Mouse (Mus musculus): ENCODE measurements at regions not wholly inside any gene's neighbourhood (a gene's known extent, or its start where the extent isn't known, plus 50 kb on each side); places are given as distances from the start of the nearest gene placed in this dataset.

GRCm38 (mm10) chr1:28144824-28145223, 635.2 kb downstream of the Gm597 start:
- DNase-seq (ENCODE audit: extremely low spot score in 1 of 2, low spot score in 1 of 2) = no peak

DNA sequence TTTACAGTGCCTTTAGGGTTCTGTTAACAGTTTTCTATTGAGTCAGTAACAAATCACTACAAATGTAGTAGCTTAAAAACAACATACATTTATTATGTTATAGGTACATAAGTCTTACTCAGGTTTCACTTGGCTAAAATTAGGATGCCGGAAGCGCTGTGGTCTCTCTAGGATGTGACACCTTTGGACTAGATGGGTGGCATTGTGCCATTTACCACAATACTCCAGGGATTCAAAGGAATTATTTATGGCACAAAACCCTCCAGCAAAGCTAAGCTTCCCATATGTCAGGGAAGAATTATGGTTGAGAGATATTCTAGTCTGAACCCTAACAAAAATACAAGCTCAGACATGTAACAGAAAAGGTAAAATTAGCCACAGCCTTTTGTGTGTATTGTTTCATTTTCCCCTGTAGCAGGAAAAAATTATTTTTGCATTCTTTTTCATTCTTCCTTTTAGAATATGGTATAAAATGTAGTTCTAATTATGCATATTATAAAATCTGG, 678.0 kb downstream of the Gm597 start:
- DNase-seq (ENCODE audit: extremely low spot score in 1 of 2, low spot score in 1 of 2) = peak in 1 of 2 experiments; percentile 13

DNA sequence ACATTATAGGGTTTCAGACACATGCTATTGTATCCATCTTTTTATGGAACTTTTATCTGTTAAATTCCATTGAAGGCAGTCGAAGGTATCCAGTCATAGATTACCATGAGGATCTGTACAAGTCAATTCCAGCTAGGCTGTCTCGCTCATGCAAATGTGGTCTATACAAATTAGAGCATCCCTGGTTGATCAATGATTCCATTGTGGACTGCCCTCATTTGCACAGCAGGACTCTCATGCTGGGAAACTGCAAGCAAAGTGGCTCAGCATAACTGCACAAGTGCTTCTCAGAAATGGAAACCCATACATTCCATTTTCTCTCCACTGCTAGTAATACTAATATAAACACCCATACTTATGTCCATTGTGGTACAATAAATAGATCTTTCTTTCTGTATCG, 695.6 kb downstream of the Gm597 start:
- DNase-seq (ENCODE audit: extremely low spot score in 1 of 2, low spot score in 1 of 2) = no peak

DNA sequence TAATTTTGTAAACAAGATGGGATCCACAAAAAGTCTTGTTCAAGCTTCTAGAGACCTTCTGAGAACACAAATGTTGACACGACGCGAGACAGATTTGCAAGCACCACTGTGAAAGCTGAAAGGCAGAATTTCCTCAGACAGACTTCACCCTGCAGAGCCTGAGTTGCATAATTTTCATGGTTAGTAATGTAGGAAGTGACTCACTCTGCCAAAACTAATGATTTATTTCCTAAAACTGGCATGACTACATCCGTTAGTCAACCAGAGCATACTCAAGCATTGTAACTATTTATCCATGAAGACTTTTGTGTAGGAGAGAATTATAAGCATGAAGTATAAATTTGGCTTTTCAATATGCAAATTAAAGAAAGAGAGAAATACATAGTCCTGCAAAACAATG, 726.1 kb downstream of the Gm597 start:
- DNase-seq (ENCODE audit: extremely low spot score in 1 of 2, low spot score in 1 of 2) = peak in 1 of 2 experiments; percentile 3

GRCm38 (mm10) chr1:28047964-28048363, 732.1 kb downstream of the Gm597 start:
- no peak for DNase-seq (ENCODE audit: extremely low spot score in 1 of 2, low spot score in 1 of 2)

DNA sequence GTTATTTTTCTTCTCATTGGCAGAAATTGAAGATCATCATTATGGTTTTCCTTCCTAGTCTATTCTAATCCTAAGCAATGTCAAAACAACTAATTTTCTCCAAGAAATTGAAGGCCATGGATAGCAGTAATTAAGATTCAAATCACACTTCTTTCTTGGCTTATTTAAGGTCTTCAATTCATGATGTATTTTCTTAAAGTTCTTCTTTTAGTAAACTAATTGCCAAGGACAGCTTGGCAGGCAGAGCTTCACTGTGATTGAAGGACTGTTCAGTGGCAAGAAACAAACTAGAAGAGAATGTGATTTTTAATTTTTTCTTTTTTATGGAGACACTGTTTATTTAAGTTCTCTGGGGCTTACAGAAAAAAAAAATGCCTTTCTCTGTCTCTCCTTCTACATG, 732.7 kb downstream of the Gm597 start:
- DNase-seq (ENCODE audit: extremely low spot score in 1 of 2, low spot score in 1 of 2) = no peak

- DNase-seq (ENCODE audit: extremely low spot score in 1 of 2, low spot score in 1 of 2) = peak in 1 of 2 experiments; percentile 3
Observed at GRCm38 (mm10) chr1:28045695-28046094, 734.4 kb downstream of the Gm597 start.

DNA sequence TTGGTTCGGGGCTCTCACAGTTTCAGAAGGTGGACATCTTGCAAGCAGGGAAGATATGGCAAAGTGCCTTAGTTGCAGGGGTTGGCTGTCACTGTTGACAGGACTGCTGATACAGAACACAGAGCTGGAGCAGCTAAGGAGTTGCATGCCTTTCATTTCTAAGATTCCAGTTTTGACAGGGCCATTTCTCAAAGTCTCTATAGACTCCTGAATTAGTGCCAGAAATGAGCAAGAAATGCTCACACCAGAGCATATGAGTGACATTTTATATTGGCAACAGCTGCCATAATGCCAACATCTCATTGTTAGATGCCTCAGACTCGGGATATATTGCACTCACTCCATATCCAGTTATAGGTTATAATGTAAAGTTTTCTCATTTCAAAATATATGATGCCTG, 754.3 kb downstream of the Gm597 start:
- no peak for DNase-seq (ENCODE audit: extremely low spot score in 1 of 2, low spot score in 1 of 2)

DNA sequence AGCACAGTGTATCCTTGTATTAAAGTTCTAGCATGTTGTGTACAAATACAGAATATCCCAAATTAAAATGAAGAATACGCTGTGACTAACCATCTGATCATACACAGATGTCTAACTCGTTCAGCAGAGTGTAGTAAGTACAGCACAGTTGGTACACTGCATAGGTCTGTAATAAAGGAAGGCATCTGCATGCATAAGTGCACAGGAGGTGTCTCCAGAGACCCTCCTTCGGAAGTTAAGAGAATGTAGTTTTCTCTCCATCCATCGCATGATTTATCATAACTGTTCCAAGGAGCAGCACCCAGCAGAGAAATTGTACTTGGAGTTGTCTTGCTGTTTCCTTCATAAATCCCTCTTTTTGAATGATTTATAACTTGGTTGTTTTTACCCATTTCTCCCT, 781.6 kb downstream of the Gm597 start:
- DNase-seq (ENCODE audit: extremely low spot score in 1 of 2, low spot score in 1 of 2) = no peak

GRCm38 (mm10) chr1:27963369-27963768, 816.7 kb downstream of the Gm597 start:
- no peak for DNase-seq (ENCODE audit: extremely low spot score in 1 of 2, low spot score in 1 of 2)
